Mouse (Mus musculus): ENCODE results near the gene Nhsl2.

- TF ChIP-seq POLR2A (IDR thresholded peaks at IDR 0.05; ENCODE audit: insufficient read depth, low read length) (no peak), CTCF (IDR thresholded peaks at IDR 0.05; ENCODE audit: low read depth, low read length) (no peak)
These were observed 129.7 kb downstream of the Nhsl2 start for GRCm38 (mm10) chrX:101978861-101979260.
